Mouse (Mus musculus): ENCODE results near the gene Prss58. TPM values are rescaled to one million over a fixed set of nuclear protein-coding genes. Genes with fewer than 3 reads are reported as not detected.

The Prss58 gene
- polyA plus RNA-seq (2014; fragmentation: Nextera tagmentation; extraction: Ambion mirVana), result not detected in 2 replicates

DNA sequence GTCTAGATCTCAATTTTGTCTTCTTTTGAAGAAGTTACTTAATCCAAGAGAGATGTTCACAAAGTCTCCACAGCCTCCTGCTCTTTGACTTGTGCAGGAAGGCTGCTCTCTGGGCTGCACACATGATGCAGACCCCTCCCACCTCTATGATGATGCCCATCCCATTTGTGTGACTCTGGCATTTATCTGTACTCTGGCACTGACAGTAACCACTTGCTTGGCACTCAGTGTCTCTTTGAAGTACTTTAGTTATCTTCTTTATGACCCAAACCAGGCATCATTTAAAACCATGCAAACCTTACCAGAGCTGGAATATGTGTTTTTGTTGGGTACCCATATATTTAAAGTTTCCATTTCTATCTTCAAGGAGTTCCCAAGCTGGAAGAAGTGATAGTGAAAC lies at the start of gene Prss58:
Gene Prss58 (minus strand): TSS at position 101 of the 400 bp plus-strand sequence.
- no peak for ATAC-seq (ENCODE audit: low FRiP score, low TSS enrichment)

GRCm38 (mm10) chr6:40940457-40940856 lies 40.3 kb upstream of the Prss58 start, which contains the start of gene 1700074P13Rik:
TSS of gene 1700074P13Rik (minus strand) at chr6:40940557.
- 91% methylated on average over 10 of the region's 10 CpGs for WGBS
- Histone ChIP-seq H3K36me3 (ENCODE audit: control insufficient read depth, insufficient read depth, low read length) (no peaks in the 10 kb centered on the region), H3K27me3 (ENCODE audit: control insufficient read depth, insufficient read depth, low read length) (no peaks in the 10 kb centered on the region), H3K4me2 (replicated peaks; ENCODE audit: low read depth, low read length) (no peak within 1 kb of the TSS), H3K4me3 (ENCODE audit: low read length) (no peak within 1 kb of the TSS), H3K27ac (ENCODE audit: low read depth, low read length) (no peak within 1 kb of the TSS), H3K9ac (ENCODE audit: low read depth, low read length) (no peak within 1 kb of the TSS), H3K9me3 (ENCODE audit: control insufficient read depth, low read length) (no peaks in the 10 kb centered on the region), H3K4me1 (ENCODE audit: control insufficient read depth, insufficient read depth, low read length) (no peaks in the 10 kb centered on the region)
- ATAC-seq (ENCODE audit: low FRiP score, low TSS enrichment), result no peak

More for the DNA sequence above, at the start of gene Prss58:
- H3K9ac ChIP-seq (ENCODE audit: low read depth, low read length), result no peak within 1 kb of the TSS
- H3K36me3 ChIP-seq (ENCODE audit: control insufficient read depth, insufficient read depth, low read length), result no peaks in the 10 kb centered on the region
- H3K4me3 ChIP-seq (ENCODE audit: low read length), result no peak within 1 kb of the TSS
- no peaks in the 10 kb centered on the region for H3K9me3 ChIP-seq (ENCODE audit: control insufficient read depth, low read length)
- no peak within 1 kb of the TSS for H3K27ac ChIP-seq (ENCODE audit: low read depth, low read length)
- H3K27me3 ChIP-seq (ENCODE audit: control insufficient read depth, insufficient read depth, low read length), result no peaks in the 10 kb centered on the region
- H3K4me1 ChIP-seq (ENCODE audit: control insufficient read depth, insufficient read depth, low read length), result no peaks in the 10 kb centered on the region
- H3K4me2 ChIP-seq (replicated peaks; ENCODE audit: low read depth, low read length), result no peak within 1 kb of the TSS

DNA sequence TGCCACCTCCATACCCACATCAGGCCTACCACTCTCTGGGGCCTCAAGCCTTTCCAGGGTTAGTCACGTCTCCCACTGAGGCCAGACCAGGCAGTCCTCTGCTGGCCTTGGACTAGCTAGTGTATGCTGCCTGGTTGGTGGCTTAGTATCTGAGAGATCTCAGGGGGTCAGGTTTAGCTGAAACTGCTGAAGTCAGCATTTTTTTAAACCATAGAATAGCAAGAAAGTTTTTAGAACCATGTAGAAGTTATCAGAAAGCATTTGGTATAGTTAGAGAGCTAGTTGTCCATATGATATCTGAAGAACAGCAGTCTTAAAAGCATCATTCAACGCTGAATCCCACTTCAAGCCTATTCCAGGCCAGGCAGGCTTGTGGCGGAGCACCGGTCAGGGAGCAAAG lies 19.8 kb upstream of the Prss58 start:
- WGBS, result 76% methylated on average over 4 of the region's 4 CpGs

GRCm38 (mm10) chr6:40894716-40895115 lies 5.5 kb downstream of the Prss58 start:
- Histone ChIP-seq H3K4me1 (ENCODE audit: control insufficient read depth, insufficient read depth, low read length) (no peaks in the 10 kb centered on the region), H3K9ac (ENCODE audit: low read depth, low read length) (no peak overlapping the region), H3K4me3 (ENCODE audit: low read length) (no peak overlapping the region), H3K36me3 (ENCODE audit: control insufficient read depth, insufficient read depth, low read length) (no peaks in the 10 kb centered on the region), H3K27me3 (ENCODE audit: control insufficient read depth, insufficient read depth, low read length) (no peaks in the 10 kb centered on the region), H3K9me3 (ENCODE audit: control insufficient read depth, low read length) (no peaks in the 10 kb centered on the region), H3K4me2 (replicated peaks; ENCODE audit: low read depth, low read length) (no peak overlapping the region), H3K27ac (ENCODE audit: low read depth, low read length) (no peak overlapping the region)
- no peak for ATAC-seq (ENCODE audit: low FRiP score, low TSS enrichment)
- 86% methylated on average over 1 of the region's 1 CpGs for WGBS

More for the DNA sequence above, 19.8 kb upstream of the Prss58 start:
- H3K9ac ChIP-seq (ENCODE audit: low read depth, low read length), result no peak overlapping the region
- H3K27ac ChIP-seq (ENCODE audit: low read depth, low read length), result no peak overlapping the region
- no peak for ATAC-seq (ENCODE audit: low FRiP score, low TSS enrichment)
- no peaks in the 10 kb centered on the region for H3K4me1 ChIP-seq (ENCODE audit: control insufficient read depth, insufficient read depth, low read length)
- H3K9me3 ChIP-seq (ENCODE audit: control insufficient read depth, low read length), result no peaks in the 10 kb centered on the region
- no peaks in the 10 kb centered on the region for H3K27me3 ChIP-seq (ENCODE audit: control insufficient read depth, insufficient read depth, low read length)
- H3K4me2 ChIP-seq (replicated peaks; ENCODE audit: low read depth, low read length), result no peak overlapping the region
- H3K4me3 ChIP-seq (ENCODE audit: low read length), result no peak overlapping the region
- no peaks in the 10 kb centered on the region for H3K36me3 ChIP-seq (ENCODE audit: control insufficient read depth, insufficient read depth, low read length)

- 39% methylated on average over 7 of the region's 7 CpGs for WGBS
- Histone ChIP-seq H3K4me1 (ENCODE audit: control insufficient read depth, insufficient read depth, low read length) (no peaks in the 10 kb centered on the region), H3K36me3 (ENCODE audit: control insufficient read depth, insufficient read depth, low read length) (no peaks in the 10 kb centered on the region), H3K27me3 (ENCODE audit: control insufficient read depth, insufficient read depth, low read length) (no peaks in the 10 kb centered on the region), H3K9me3 (ENCODE audit: control insufficient read depth, low read length) (no peaks in the 10 kb centered on the region), H3K4me3 (ENCODE audit: low read length) (no peak overlapping the region), H3K27ac (ENCODE audit: low read depth, low read length) (no peak overlapping the region), H3K9ac (ENCODE audit: low read depth, low read length) (no peak overlapping the region), H3K4me2 (replicated peaks; ENCODE audit: low read depth, low read length) (no peak overlapping the region)
- ATAC-seq (ENCODE audit: low FRiP score, low TSS enrichment), result peak; percentile 55; the same call in 1 of the 2 replicates
Measured at GRCm38 (mm10) chr6:40893577-40893976, 6.6 kb downstream of the Prss58 start.

GRCm38 (mm10) chr6:40891754-40892153 lies 8.4 kb downstream of the Prss58 start:
- ATAC-seq (ENCODE audit: low FRiP score, low TSS enrichment), result no peak
- Histone ChIP-seq H3K27ac (ENCODE audit: low read depth, low read length) (no peak overlapping the region), H3K27me3 (ENCODE audit: control insufficient read depth, insufficient read depth, low read length) (no peaks in the 10 kb centered on the region), H3K9ac (ENCODE audit: low read depth, low read length) (no peak overlapping the region), H3K4me3 (ENCODE audit: low read length) (no peak overlapping the region), H3K36me3 (ENCODE audit: control insufficient read depth, insufficient read depth, low read length) (no peaks in the 10 kb centered on the region), H3K4me1 (ENCODE audit: control insufficient read depth, insufficient read depth, low read length) (no peaks in the 10 kb centered on the region), H3K4me2 (replicated peaks; ENCODE audit: low read depth, low read length) (no peak overlapping the region), H3K9me3 (ENCODE audit: control insufficient read depth, low read length) (no peaks in the 10 kb centered on the region)
- 86% methylated on average over 4 of the region's 4 CpGs for WGBS

DNA sequence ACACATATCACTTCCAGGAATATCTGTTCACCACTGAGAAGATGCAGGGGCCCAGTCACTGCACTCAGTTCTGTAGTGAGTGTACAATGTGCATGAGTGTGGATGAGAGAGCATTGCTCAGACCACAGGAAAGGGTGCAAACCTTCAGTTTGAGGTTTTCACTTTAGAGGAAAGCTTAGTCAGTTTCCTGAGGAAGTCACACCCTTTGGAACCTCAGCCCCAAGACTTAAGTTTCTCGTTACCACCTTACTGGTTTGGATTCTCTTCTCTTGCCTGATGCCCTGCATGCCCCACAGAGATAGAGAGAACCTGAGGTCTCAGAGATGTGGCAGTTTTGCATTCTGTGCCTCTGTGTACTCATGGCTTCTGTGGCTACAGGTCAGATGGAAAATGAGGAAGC lies 9.2 kb downstream of the Prss58 start:
- Histone ChIP-seq H3K36me3 (ENCODE audit: control insufficient read depth, insufficient read depth, low read length) (no peaks in the 10 kb centered on the region), H3K4me3 (ENCODE audit: low read length) (no peak overlapping the region), H3K4me1 (ENCODE audit: control insufficient read depth, insufficient read depth, low read length) (no peaks in the 10 kb centered on the region), H3K9me3 (ENCODE audit: control insufficient read depth, low read length) (no peaks in the 10 kb centered on the region), H3K4me2 (replicated peaks; ENCODE audit: low read depth, low read length) (no peak overlapping the region), H3K27ac (ENCODE audit: low read depth, low read length) (no peak overlapping the region), H3K27me3 (ENCODE audit: control insufficient read depth, insufficient read depth, low read length) (no peaks in the 10 kb centered on the region), H3K9ac (ENCODE audit: low read depth, low read length) (no peak overlapping the region)
- 74% methylated on average over 1 of the region's 1 CpGs for WGBS
- ATAC-seq (ENCODE audit: low FRiP score, low TSS enrichment), result no peak

DNA sequence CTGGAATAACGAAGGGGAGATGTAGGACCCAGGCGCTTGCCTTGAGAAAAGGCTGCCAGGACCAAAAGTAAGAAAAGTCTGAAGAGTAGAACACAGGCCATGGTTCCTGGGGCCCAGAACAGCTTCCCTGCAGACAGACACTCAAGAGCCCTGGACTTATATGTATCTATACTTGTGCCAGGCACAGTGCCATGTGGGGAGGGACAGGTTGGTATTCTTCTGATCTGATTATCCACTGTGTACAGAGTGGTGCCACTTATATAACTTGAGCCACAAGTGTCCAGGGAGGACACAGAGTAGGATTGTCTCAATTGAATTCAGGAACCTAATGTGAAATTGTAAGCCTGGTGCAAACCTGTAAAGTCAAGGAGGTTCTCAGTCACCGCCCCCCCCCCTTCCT lies 12.8 kb downstream of the Prss58 start, which contains the start of gene Moxd2:
Gene Moxd2 (minus strand): TSS at position 101 of the 400 bp plus-strand sequence.
- 85% methylated on average over 3 of the region's 3 CpGs for WGBS
- no peak for ATAC-seq (ENCODE audit: low FRiP score, low TSS enrichment)
- no peak within 1 kb of the TSS for H3K4me2 ChIP-seq (replicated peaks; ENCODE audit: low read depth, low read length)

GRCm38 (mm10) chr6:40845283-40845682 lies 54.9 kb downstream of the Prss58 start:
- no peaks in the 10 kb centered on the region for H3K4me1 ChIP-seq (ENCODE audit: control insufficient read depth, insufficient read depth, low read length)
- no peak for ATAC-seq (ENCODE audit: low FRiP score, low TSS enrichment)
- H3K36me3 ChIP-seq (ENCODE audit: control insufficient read depth, insufficient read depth, low read length), result no peaks in the 10 kb centered on the region

More for the DNA sequence above, 12.8 kb downstream of the Prss58 start, which contains the start of gene Moxd2:
- Histone ChIP-seq H3K9me3 (ENCODE audit: control insufficient read depth, low read length) (no peaks in the 10 kb centered on the region), H3K9ac (ENCODE audit: low read depth, low read length) (no peak within 1 kb of the TSS), H3K36me3 (ENCODE audit: control insufficient read depth, insufficient read depth, low read length) (no peaks in the 10 kb centered on the region), H3K27me3 (ENCODE audit: control insufficient read depth, insufficient read depth, low read length) (no peaks in the 10 kb centered on the region), H3K4me1 (ENCODE audit: control insufficient read depth, insufficient read depth, low read length) (no peaks in the 10 kb centered on the region), H3K4me3 (ENCODE audit: low read length) (no peak within 1 kb of the TSS), H3K27ac (ENCODE audit: low read depth, low read length) (no peak within 1 kb of the TSS)

More at GRCm38 (mm10) chr6:40845283-40845682, 54.9 kb downstream of the Prss58 start:
- H3K9ac ChIP-seq (ENCODE audit: low read depth, low read length), result no peak overlapping the region
- H3K4me2 ChIP-seq (replicated peaks; ENCODE audit: low read depth, low read length), result no peak overlapping the region
- H3K4me3 ChIP-seq (ENCODE audit: low read length), result no peak overlapping the region
- no peak overlapping the region for H3K27ac ChIP-seq (ENCODE audit: low read depth, low read length)
- H3K9me3 ChIP-seq (ENCODE audit: control insufficient read depth, low read length), result no peaks in the 10 kb centered on the region
- H3K27me3 ChIP-seq (ENCODE audit: control insufficient read depth, insufficient read depth, low read length), result no peaks in the 10 kb centered on the region

All from kidney, embryonic 14.5 days (tissue).